24 mouse cellular contexts compared by ENCODE assay signal in genomic region chr10:66951935-66952334, GRCm38 (mm10).
"Had no signal": no experiment of that assay in that cellular context is flagged by ENCODE, and none has a peak within 500 bp of the region (broad histone marks: within the 10 kb centered on the region; RNA-seq: fewer than 3 reads in every experiment).

No protein-coding gene starts in this region.

- H3K36me3 ChIP-seq: heart, embryonic 13.5 days; heart, embryonic 15.5 days; hindbrain, embryonic 10.5 days; hindbrain, embryonic 12.5 days; limb, embryonic 13.5 days; limb, embryonic 15.5 days; liver, embryonic 12.5 days had no signal

- H3K4me1 ChIP-seq: limb, embryonic 13.5 days; liver, embryonic 12.5 days had no signal

- H3K27me3 ChIP-seq: heart, embryonic 13.5 days; heart, embryonic 15.5 days; hindbrain, embryonic 12.5 days; limb, embryonic 13.5 days; limb, embryonic 15.5 days; liver, embryonic 12.5 days had no signal

- H3K9me3 ChIP-seq: heart, embryonic 13.5 days; heart, embryonic 15.5 days; hindbrain, embryonic 10.5 days; hindbrain, embryonic 12.5 days; limb, embryonic 13.5 days; limb, embryonic 15.5 days; liver, embryonic 12.5 days had no signal

- H3K27ac ChIP-seq: gastrocnemius, adult 2 months; heart, adult 2 months; heart, embryonic 13.5 days; heart, embryonic 15.5 days; hindbrain, embryonic 10.5 days; hindbrain, embryonic 12.5 days; hindbrain, embryonic 14.5 days; left cerebral cortex, adult 2 months; limb, embryonic 13.5 days; limb, embryonic 15.5 days; liver, embryonic 12.5 days; liver, embryonic 14.5 days had no signal

- H3K4me3 ChIP-seq: gastrocnemius, adult 2 months; heart, adult 2 months; heart, embryonic 13.5 days; heart, embryonic 15.5 days; hindbrain, embryonic 10.5 days; hindbrain, embryonic 12.5 days; left cerebral cortex, adult 2 months; limb, embryonic 13.5 days; limb, embryonic 15.5 days; liver, embryonic 12.5 days had no signal

- H3K4me2 ChIP-seq: heart, embryonic 11.5 days; heart, embryonic 13.5 days; heart, embryonic 15.5 days; hindbrain, embryonic 12.5 days; hindbrain, embryonic 14.5 days; limb, embryonic 13.5 days; limb, embryonic 15.5 days; liver, embryonic 12.5 days had no signal

- ATAC-seq: hindbrain, embryonic 16.5 days; liver, embryonic 12.5 days had no signal

- H3K9ac ChIP-seq: heart, embryonic 13.5 days; heart, embryonic 15.5 days; hindbrain, embryonic 12.5 days; hindbrain, embryonic 14.5 days; limb, embryonic 13.5 days; limb, embryonic 15.5 days; liver, embryonic 12.5 days; liver, embryonic 14.5 days had no signal

- DNase-seq: gastrocnemius, adult 2 months; gastrocnemius, postnatal 10 days; gastrocnemius, postnatal 25 days; heart, adult 2 months; heart, postnatal 14 days; heart, postnatal 4 days; kidney, adult 18-20 months; kidney, adult 8-10 months; kidney, postnatal 14 days; kidney, postnatal 36 days; layer of hippocampus, adult 9-11 months; left cerebral cortex, postnatal 4 days had no signal
